Mouse (Mus musculus): ENCODE data around the gene Hectd1. TPM values are rescaled to one million over a fixed set of nuclear protein-coding genes. Genes with fewer than 3 reads are reported as not detected.
A peak's percentile ranks its signal among the peaks of the same experiment; 100 is the strongest.

Hectd1 gene
- polyA plus RNA-seq, 1 experiment from 2014 or later: 36.0 TPM

DNA sequence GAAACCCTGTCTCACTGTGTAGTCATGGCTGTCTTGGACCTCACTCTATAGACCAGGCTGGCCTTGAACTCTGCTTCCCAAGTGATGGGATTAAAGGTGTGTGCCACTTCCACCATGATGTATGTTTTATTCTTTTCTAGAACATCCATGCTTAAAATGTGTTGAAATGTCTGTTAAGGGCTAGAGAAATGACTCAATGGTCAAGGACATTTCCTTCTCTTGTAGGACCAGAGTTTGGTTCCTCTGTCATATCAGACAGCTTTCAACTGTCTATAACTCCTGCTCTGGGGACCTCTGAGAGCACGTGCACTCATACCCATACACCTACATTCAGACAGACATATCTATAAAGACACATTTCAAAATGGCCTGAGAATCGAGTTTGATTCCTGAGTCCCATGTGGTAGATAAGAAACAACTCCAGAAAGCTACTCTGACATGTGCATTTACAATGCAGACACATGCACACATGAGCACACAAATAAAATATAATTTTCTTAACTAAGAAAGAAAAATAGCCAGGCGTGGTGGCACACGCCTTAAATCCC is 9.3 kb downstream of the Hectd1 start:
- H3K4me2 ChIP-seq (replicated peaks): no peak overlapping the region
- no peak overlapping the region for H3K27ac ChIP-seq
- H3K4me1 ChIP-seq: peaks cover 4% of the 10 kb centered on the region
- peaks cover 13% of the 10 kb centered on the region for H3K36me3 ChIP-seq
- no peak overlapping the region for H3K4me3 ChIP-seq
- WGBS: 97% methylated on average over 4 of the region's 4 CpGs
- 0 out of 2 replicates have a peak, but pooled peaks cover 6% of the 10 kb centered on the region for H3K9me3 ChIP-seq
- no peaks in the 10 kb centered on the region for H3K27me3 ChIP-seq (replicated peaks)
- H3K9ac ChIP-seq: no peak overlapping the region
- no peak for ATAC-seq (ENCODE audit: low FRiP score, low read depth)

DNA sequence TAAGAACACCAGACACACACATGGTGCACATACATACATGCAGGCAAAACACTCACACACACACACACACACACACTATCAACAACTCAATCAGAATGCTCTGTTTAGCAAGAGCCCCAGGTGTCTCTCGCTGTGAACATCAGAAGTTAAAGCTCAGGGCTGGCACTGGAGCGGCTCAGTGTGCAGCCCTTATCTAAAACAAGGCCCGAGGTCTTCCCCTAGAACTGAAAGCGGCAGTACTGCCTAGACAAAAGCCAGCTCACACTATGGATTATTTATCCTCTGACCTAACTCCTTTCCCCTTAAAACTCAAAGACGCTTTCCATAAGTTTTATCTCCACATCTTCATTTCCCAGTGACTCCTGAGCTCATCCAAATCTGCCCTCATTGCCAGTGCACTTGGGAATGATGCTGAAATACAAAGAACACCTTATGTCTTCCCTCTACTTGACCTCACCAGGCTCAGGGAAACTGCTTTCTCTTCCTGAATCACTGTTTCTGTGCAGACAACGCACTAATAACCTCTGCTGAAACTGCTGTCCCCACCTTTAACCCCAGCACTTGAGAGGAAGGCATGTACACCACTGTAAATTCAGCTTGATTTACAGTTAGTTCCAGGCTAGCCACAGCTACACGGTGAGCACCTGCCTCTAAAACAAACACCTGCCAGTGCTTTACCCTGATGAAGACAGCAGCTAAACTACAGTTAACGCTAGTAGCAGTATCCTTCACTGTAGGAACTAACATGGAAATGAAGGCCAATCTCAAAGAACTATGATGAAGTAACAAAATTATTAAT is 11.3 kb downstream of the Hectd1 start:
- no peak for ATAC-seq (ENCODE audit: low FRiP score, low read depth)
- Histone ChIP-seq H3K4me2 (replicated peaks) (no peak overlapping the region), H3K9ac (no peak overlapping the region), H3K4me3 (no peak overlapping the region), H3K27me3 (replicated peaks) (no peaks in the 10 kb centered on the region), H3K36me3 (peaks cover 5% of the 10 kb centered on the region; the same call in 1 of the 2 replicates), H3K4me1 (peaks cover 4% of the 10 kb centered on the region), H3K27ac (no peak overlapping the region), H3K9me3 (0 out of 2 replicates have a peak, but pooled peaks cover 6% of the 10 kb centered on the region)
- 73% methylated on average over 8 of the region's 8 CpGs for WGBS

DNA sequence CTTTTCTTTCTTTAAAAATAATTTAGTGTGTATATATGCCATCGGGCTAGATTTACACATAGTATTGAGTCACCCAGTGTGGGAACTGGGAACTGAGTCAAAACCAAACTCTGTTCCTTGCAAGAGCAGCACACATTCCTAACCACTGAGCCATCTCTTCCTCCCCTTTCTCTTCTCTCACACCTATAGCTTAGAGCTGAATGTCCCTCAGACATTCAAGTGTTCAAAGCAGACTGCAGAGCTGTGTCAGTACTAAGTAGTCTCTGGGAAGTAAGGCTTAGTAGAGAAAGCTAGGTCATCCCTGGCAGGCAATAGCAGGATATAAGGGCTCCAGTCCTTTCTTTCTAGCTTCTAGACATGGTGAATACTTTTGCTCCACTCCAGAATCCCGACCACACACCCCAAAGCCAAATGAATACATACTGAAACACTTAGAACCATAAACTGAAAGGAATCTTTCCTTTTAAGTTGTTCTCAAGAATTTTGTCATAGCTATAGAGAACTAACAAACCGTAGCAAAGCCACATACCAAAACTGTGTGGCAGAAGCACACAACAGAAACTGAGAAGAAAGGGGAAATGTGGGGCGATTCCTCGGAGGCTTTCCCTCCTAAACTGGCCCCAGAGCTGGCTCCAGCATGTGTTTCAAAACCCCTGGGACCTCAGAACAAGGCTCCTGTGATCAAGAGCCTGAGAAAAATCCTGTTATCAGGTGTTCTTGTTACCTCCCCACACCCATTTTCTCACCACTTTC is 17.8 kb downstream of the Hectd1 start:
- peaks cover 5% of the 10 kb centered on the region; the same call in 1 of the 2 replicates for H3K36me3 ChIP-seq
- WGBS: 83% methylated on average over 5 of the region's 5 CpGs
- no peaks in the 10 kb centered on the region for H3K4me1 ChIP-seq
- H3K4me2 ChIP-seq (replicated peaks): no peak overlapping the region
- H3K9me3 ChIP-seq: 0 out of 2 replicates have a peak, but pooled peaks cover 6% of the 10 kb centered on the region
- H3K4me3 ChIP-seq: no peak overlapping the region
- no peak overlapping the region for H3K9ac ChIP-seq
- no peak for ATAC-seq (ENCODE audit: low FRiP score, low read depth)
- H3K27me3 ChIP-seq (replicated peaks): no peaks in the 10 kb centered on the region
- H3K27ac ChIP-seq: no peak overlapping the region

DNA sequence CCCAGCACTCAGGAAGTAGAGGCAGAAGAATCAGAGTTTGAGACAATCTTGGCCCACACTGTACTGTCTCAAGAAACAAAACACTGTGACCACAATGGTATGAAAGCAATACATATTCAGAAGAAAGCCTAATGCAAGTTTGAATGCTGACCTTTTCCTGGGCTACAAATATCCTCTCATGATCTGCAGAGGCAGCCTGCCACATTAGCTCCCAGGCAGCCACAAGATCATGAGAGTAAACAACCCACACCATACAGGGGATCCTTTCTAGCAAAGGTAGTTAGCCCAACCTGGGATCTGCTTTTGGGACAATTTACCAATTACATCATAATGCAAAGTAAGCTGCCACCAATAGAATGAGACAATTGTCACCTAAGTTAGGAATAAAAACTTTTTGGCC is 18.8 kb downstream of the Hectd1 start:
- Histone ChIP-seq H3K4me2 (replicated peaks) (no peak overlapping the region), H3K4me1 (no peaks in the 10 kb centered on the region), H3K27me3 (replicated peaks) (no peaks in the 10 kb centered on the region), H3K9ac (no peak overlapping the region), H3K36me3 (peaks cover 7% of the 10 kb centered on the region), H3K27ac (no peak overlapping the region), H3K4me3 (no peak overlapping the region), H3K9me3 (0 out of 2 replicates have a peak, but pooled peaks cover 5% of the 10 kb centered on the region)
- ATAC-seq (ENCODE audit: low FRiP score, low read depth): no peak

DNA sequence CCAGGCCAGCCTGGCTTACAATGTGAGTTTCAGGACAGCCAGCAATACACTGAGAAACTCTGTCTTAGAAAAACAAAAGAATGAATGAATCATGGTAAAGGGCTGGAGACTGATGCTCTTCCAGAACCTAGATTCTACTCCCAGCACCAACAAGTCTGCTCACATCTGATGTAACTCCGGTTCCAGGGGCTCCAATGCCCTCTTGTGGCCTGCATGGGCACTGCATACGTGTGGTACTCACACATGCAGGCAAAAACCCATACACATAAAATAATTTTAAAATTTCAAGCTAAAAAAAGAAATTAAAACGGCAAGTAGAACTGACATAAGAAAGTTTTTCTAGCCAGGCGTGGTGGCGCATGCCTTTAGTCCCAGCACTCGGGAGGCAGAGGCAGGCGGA is 44.5 kb downstream of the Hectd1 start:
- peaks cover 62% of the 10 kb centered on the region for H3K36me3 ChIP-seq
- H3K27me3 ChIP-seq (replicated peaks): no peaks in the 10 kb centered on the region
- no peaks in the 10 kb centered on the region for H3K4me1 ChIP-seq
- no peak overlapping the region for H3K9ac ChIP-seq
- no peak overlapping the region for H3K4me2 ChIP-seq (replicated peaks)
- no peak overlapping the region for H3K27ac ChIP-seq
- H3K4me3 ChIP-seq: no peak overlapping the region
- WGBS: 92% methylated on average over 7 of the region's 7 CpGs
- ATAC-seq (ENCODE audit: low FRiP score, low read depth): no peak
- H3K9me3 ChIP-seq: no peaks in the 10 kb centered on the region

DNA sequence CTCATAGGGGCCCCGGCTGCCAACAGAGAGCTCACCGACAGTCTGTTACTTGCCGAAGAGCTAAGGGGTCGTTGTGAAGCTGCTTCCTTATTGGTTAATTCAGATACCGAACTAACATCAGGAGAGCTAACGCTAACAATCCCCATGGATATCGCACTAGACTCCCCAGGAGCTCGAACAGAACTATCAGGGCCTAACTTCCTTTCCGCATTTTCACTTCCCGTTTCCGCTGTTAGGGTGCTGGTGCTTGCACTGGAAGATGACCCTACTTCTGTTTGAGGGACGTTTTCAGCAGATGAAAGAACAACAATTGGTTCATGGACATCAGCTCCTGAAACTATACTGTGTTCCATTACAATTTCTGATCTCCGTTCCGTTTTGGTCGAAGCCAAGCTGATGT is 60.6 kb downstream of the Hectd1 start:
- Histone ChIP-seq H3K36me3 (peaks cover 55% of the 10 kb centered on the region), H3K27ac (no peak overlapping the region), H3K27me3 (replicated peaks) (no peaks in the 10 kb centered on the region), H3K4me2 (replicated peaks) (no peak overlapping the region), H3K4me1 (no peaks in the 10 kb centered on the region), H3K4me3 (no peak overlapping the region), H3K9ac (no peak overlapping the region), H3K9me3 (no peaks in the 10 kb centered on the region)
- WGBS: 94% methylated on average over 15 of the region's 15 CpGs
- no peak for ATAC-seq (ENCODE audit: low FRiP score, low read depth)

DNA sequence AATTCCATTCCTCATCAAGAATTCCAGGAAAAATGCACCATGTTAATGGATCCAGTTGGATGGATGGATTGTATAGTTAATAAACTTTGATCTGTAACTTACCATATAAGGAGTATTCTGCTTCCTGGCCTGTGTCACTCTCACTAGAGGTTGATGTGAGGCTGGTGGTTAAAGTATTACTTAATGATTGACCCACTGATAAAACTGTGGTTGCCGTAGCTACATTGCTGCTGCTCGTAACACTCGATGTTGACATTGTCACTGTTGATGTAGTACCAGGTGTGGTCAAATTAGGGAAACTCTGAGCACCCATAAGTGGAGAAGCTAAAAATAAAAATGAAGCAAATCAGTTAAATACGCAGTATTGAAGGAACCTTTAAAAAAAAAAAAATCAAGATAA is 61.9 kb downstream of the Hectd1 start:
- Histone ChIP-seq H3K9me3 (no peaks in the 10 kb centered on the region), H3K9ac (no peak overlapping the region), H3K27me3 (replicated peaks) (no peaks in the 10 kb centered on the region), H3K4me3 (no peak overlapping the region), H3K4me1 (no peaks in the 10 kb centered on the region), H3K4me2 (replicated peaks) (no peak overlapping the region), H3K36me3 (peaks cover 59% of the 10 kb centered on the region), H3K27ac (no peak overlapping the region)
- WGBS: 97% methylated on average over 4 of the region's 4 CpGs
- ATAC-seq (ENCODE audit: low FRiP score, low read depth): no peak

DNA sequence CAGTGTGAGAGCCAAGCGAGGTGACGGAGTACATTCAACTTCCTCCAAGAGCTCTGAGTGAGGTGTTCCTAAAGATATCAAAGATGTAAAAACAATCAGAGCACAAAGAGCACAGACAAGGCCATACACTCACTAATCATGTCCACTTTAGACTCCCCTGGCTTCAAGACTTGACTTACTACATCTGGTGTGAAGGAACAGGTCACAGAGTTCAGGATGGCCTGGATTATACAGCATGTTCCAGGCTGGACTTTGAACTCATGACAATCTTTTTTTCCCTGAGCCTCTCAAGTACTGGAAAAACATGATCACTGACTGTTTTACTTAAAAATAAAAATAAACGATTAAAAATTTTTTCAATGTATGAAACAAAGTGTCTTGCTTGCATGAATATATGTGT is 70.0 kb downstream of the Hectd1 start:
- WGBS: 94% methylated on average over 3 of the region's 3 CpGs
- Histone ChIP-seq H3K4me1 (no peaks in the 10 kb centered on the region), H3K9ac (no peak overlapping the region), H3K4me2 (replicated peaks) (no peak overlapping the region), H3K27ac (no peak overlapping the region), H3K36me3 (peaks cover 68% of the 10 kb centered on the region), H3K9me3 (no peaks in the 10 kb centered on the region), H3K4me3 (no peak overlapping the region), H3K27me3 (replicated peaks) (no peaks in the 10 kb centered on the region)
- no peak for ATAC-seq (ENCODE audit: low FRiP score, low read depth)

DNA sequence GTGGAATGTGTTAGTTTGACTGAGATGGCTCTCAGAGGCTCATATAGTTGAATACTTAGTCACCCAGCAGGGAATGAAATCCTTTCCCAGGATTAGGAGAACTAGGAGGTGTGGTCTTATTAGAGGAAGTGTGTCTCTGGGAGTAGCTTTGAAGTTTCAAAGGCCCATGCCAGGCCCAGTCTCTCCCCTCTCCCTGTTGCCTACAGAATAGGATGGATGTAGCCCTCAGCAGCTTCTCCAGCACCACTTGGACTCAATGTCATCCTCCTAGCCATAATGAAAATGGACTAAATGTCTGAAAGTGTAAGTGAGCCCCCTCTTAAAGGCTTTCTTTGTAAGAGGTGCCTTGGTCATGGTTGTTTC is 72.8 kb downstream of the Hectd1 start:
- Histone ChIP-seq H3K9me3 (no peaks in the 10 kb centered on the region), H3K36me3 (peaks cover 68% of the 10 kb centered on the region), H3K4me2 (replicated peaks) (no peak overlapping the region), H3K4me1 (no peaks in the 10 kb centered on the region), H3K9ac (no peak overlapping the region), H3K4me3 (no peak overlapping the region), H3K27me3 (replicated peaks) (no peaks in the 10 kb centered on the region), H3K27ac (no peak overlapping the region)
- ATAC-seq (ENCODE audit: low FRiP score, low read depth): no peak

DNA sequence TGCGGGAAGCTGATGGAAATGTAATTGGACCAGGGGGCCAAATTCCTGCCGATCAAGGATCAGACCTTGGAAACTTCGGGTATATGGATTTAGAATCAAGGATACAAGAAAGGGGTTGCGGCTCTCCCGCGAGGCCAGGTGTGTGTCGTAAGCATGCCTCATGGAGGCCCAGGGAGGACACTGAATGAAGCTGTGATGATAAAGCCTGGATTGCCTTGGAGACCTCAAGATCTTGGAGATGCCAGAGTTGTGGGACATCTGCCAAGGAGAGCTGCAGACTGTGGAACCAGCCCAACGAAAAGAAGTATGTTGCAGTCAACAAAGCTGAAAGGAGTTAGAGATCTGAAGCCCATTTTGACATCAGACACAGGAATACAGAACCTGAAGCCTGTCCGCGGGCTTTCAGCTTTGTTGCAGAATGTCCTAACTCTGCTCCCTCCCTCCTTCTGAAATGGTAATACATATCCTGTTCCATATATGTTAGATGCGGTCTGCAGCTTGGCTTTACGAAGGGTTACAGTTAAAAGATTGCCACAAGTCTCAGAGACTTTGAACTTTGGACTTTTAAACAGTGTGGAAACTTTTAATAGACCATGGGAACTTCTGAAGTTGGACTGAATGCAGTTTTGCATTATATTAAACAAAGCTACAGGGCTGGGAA is 73.3 kb downstream of the Hectd1 start:
- WGBS: 95% methylated on average over 12 of the region's 12 CpGs
- Histone ChIP-seq H3K27me3 (replicated peaks) (no peaks in the 10 kb centered on the region), H3K27ac (no peak overlapping the region), H3K9me3 (no peaks in the 10 kb centered on the region), H3K9ac (no peak overlapping the region), H3K4me2 (replicated peaks) (no peak overlapping the region), H3K36me3 (peaks cover 72% of the 10 kb centered on the region), H3K4me1 (no peaks in the 10 kb centered on the region), H3K4me3 (no peak overlapping the region)
- ATAC-seq (ENCODE audit: low FRiP score, low read depth): no peak

DNA sequence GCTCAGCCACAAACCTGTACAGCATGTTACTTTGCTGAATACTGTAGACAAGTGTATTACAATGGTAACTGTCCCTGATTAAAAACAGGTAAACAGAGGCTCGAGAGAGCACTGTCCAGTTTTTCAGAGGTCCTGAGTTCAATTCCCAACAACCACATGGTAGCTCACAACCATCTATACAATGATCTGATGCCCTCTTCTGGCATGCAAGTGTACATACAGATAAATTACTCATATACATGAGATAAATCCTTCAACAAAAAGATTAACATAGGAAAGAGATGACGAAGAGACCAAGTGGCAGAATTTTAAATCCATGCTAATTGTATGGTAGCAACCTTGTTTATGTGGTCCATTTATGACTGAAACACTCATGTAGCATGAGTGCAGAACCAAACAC is 82.0 kb downstream of the Hectd1 start:
- H3K9me3 ChIP-seq: no peaks in the 10 kb centered on the region
- no peak overlapping the region for H3K4me2 ChIP-seq (replicated peaks)
- peaks cover 81% of the 10 kb centered on the region for H3K36me3 ChIP-seq
- WGBS: 94% methylated on average over 2 of the region's 2 CpGs
- H3K4me1 ChIP-seq: no peaks in the 10 kb centered on the region
- ATAC-seq (ENCODE audit: low FRiP score, low read depth): no peak
- no peaks in the 10 kb centered on the region for H3K27me3 ChIP-seq (replicated peaks)
- no peak overlapping the region for H3K9ac ChIP-seq
- H3K4me3 ChIP-seq: no peak overlapping the region
- no peak overlapping the region for H3K27ac ChIP-seq

DNA sequence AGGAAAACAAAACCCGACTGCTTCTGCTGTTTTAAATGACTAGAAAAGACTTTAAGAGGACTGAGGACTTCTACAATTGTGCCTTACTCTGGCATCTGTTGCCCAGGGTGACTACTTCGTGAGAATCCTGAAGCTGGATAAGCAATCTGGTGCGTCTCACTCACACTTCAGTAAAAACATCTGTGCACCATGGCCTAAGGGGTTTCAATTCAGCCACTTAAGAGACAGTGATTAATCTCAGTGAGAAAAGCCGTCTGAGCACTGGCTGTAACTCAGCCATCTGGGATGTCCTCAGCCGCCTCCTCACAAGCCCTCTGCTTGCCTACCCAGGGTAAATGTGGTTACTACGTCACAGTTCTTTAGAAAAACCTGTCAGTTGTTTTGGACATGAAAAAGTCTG is 84.4 kb downstream of the Hectd1 start:
- peak; percentile 74 for ATAC-seq (ENCODE audit: low FRiP score, low read depth)
- Histone ChIP-seq H3K4me3 (no peak overlapping the region), H3K9me3 (no peaks in the 10 kb centered on the region), H3K27me3 (replicated peaks) (no peaks in the 10 kb centered on the region), H3K4me2 (replicated peaks) (no peak overlapping the region), H3K9ac (no peak overlapping the region), H3K4me1 (no peaks in the 10 kb centered on the region), H3K27ac (no peak overlapping the region), H3K36me3 (peaks cover 63% of the 10 kb centered on the region)
- WGBS: 35% methylated on average over 6 of the region's 6 CpGs
